Mouse (Mus musculus) hindbrain, postnatal 0 days (tissue): Measurements from ENCODE around the gene Itga9. TPM values are rescaled to one million over a fixed set of nuclear protein-coding genes. Genes with fewer than 3 reads are reported as not detected.

ENCODE experiments used
- ATAC-seq: fragments of 200-750 bp; cut with Nextera tagmentation; 2 replicates; pipeline ENCODE4 v1.8.0; 2017; ENCODE audit warnings: mild to moderate bottlenecking, moderate TSS enrichment, moderate library complexity
- DNase-seq: peaks from one replicate; pipeline ENCODE4 v3.0.0-alpha.2; 2015; ENCODE audit warnings: low spot score
- H3K27ac ChIP-seq: fragments of 300-500 bp; sonication (generic); 2 replicates; pipeline ENCODE4 v1.5.1; 2014; ENCODE audit warnings: mild to moderate bottlenecking
- H3K27me3 ChIP-seq: fragments of 300-500 bp; sonication (generic); 2 replicates; pipeline ENCODE4 v1.6.1; 2014; ENCODE audit warnings: low read length, mixed read lengths; ENCODE audit not compliant: insufficient read depth
- H3K36me3 ChIP-seq: fragments of 300-500 bp; sonication (generic); 2 replicates; pipeline ENCODE4 v1.6.1; 2014; ENCODE audit warnings: low read length, mixed read lengths; ENCODE audit not compliant: insufficient read depth
- H3K4me1 ChIP-seq: fragments of 300-500 bp; sonication (generic); 2 replicates; pipeline ENCODE4 v1.6.1; 2014; ENCODE audit warnings: antibody characterized with exemption, low read length, mixed read lengths; ENCODE audit not compliant: insufficient read depth
- H3K4me2 ChIP-seq: fragments of 300-500 bp; sonication (generic); 2 replicates; pipeline ENCODE4 v1.6.1; 2014; ENCODE audit warnings: low read depth, mild to moderate bottlenecking, low read length, moderate library complexity, mixed read lengths
- H3K4me3 ChIP-seq: fragments of 300-500 bp; sonication (generic); 2 replicates; pipeline ENCODE4 v1.5.1; 2014; ENCODE audit warnings: low read length
- H3K9ac ChIP-seq: fragments of 300-500 bp; sonication (generic); replicated peaks from 2 replicates; pipeline ENCODE4 v1.6.1; 2014; ENCODE audit warnings: mild to moderate bottlenecking, low read length, moderate library complexity, mixed read lengths
- H3K9me3 ChIP-seq: fragments of 300-500 bp; sonication (generic); 2 replicates; pipeline ENCODE4 v1.6.1; 2016; ENCODE audit warnings: low read length, mixed read lengths
- CTCF ChIP-seq: IDR thresholded peaks from 2 replicates; pipeline ENCODE4 v1.5.1; 2016; ENCODE audit warnings: antibody characterized with exemption, control low read depth, low read depth
- WGBS: fragments of 180-500 bp; shearing (Covaris S2); extraction: QIAGEN DNeasy Blood & Tissue Kit; methylation state at CpG from one replicate; pipeline ENCODE4 v1.1.7; 2014; 5-methylcytosine and 5-hydroxymethylcytosine counted together
- polyA plus RNA-seq: library from polyadenylated mRNA; unstranded; fragments of >200 nt; fragmentation: Nextera tagmentation; extraction: Ambion mirVana; gene quantifications from 2 replicates; pipeline ENCODE4 v1.2.1, GENCODE M21; 2015
- total RNA-seq: library from RNA; depleted of rRNA; stranded (reverse); fragments of >200 nt; gene quantifications from 2 replicates; pipeline ENCODE4 v1.2.3, GENCODE M21; 2014; rRNA removed

The Itga9 gene
- total RNA-seq = 4.4 and 6.0 TPM in 2 replicates
- polyA plus RNA-seq = 1.5 and 1.7 TPM in 2 replicates

- Histone ChIP-seq H3K4me3 (peak within 1 kb of the TSS; percentile 68), H3K4me1 (0 out of 2 replicates have a peak, but pooled peaks cover 3% of the 10 kb centered on the region), H3K36me3 (no peaks in the 10 kb centered on the region), H3K9ac (peak within 1 kb of the TSS; percentile 64), H3K9me3 (no peaks in the 10 kb centered on the region), H3K27me3 (peaks cover 3% of the 10 kb centered on the region; the same call in 1 of the 2 replicates), H3K27ac (no peak within 1 kb of the TSS), H3K4me2 (peak within 1 kb of the TSS; percentile 98)
- peak; percentile 87 for ATAC-seq
- peak; percentile 81 for DNase-seq
- WGBS = 9% methylated on average over 36 of the region's 42 CpGs
- peak; percentile 67 for TF ChIP-seq CTCF
Measured at GRCm38 (mm10) chr9:118606148-118606816, at the start of gene Itga9. Gene Itga9 (plus strand): TSS chr9:118606690.

GRCm38 (mm10) chr9:118556951-118557780, 49.3 kb upstream of the Itga9 start:
- ATAC-seq = peak; percentile 70
- 56% methylated on average over 24 of the region's 24 CpGs for WGBS

DNA sequence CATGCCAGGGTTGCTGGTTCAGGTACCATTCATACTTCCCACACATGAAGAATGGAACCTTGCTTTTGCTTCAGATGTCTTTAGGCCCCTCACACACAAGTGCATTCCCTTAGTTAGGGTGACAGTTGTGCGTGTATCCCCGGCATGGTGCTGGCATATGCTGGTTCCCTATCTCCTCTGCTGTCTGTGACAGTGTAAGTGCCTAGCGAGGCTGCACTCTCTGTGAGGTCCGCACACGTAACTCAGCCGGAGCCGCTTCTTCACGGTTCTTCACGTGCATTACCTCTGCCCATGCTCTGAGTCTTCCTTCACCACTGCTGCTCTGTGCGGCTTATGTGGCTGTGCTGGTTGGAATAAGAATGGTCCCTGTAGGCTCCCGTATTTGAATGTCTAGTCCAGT, 43.1 kb upstream of the Itga9 start:
- Histone ChIP-seq H3K4me1 (no peaks in the 10 kb centered on the region), H3K27me3 (no peaks in the 10 kb centered on the region), H3K27ac (no peak overlapping the region), H3K9ac (no peak overlapping the region), H3K4me3 (no peak overlapping the region), H3K36me3 (peaks cover 74% of the 10 kb centered on the region), H3K4me2 (no peak overlapping the region), H3K9me3 (no peaks in the 10 kb centered on the region)
- WGBS = 97% methylated on average over 11 of the region's 11 CpGs
- no peak for DNase-seq
- no peak for ATAC-seq
- TF ChIP-seq CTCF = no peak

More at GRCm38 (mm10) chr9:118556951-118557780, 49.3 kb upstream of the Itga9 start:
- no peak for TF ChIP-seq CTCF
- Histone ChIP-seq H3K27ac (peak overlapping the region; percentile 61), H3K9ac (no peak overlapping the region), H3K36me3 (peaks cover 55% of the 10 kb centered on the region), H3K9me3 (no peaks in the 10 kb centered on the region), H3K4me3 (no peak overlapping the region), H3K27me3 (no peaks in the 10 kb centered on the region), H3K4me1 (no peaks in the 10 kb centered on the region), H3K4me2 (no peak overlapping the region)
- peak; percentile 26 for DNase-seq

- WGBS = 91% methylated on average over 7 of the region's 7 CpGs
- H3K4me3 ChIP-seq = no peak overlapping the region
- DNase-seq (no peak), ATAC-seq (no peak)
- H3K9ac ChIP-seq = no peak overlapping the region
- no peak for TF ChIP-seq CTCF
- no peaks in the 10 kb centered on the region for H3K9me3 ChIP-seq
- H3K4me2 ChIP-seq = no peak overlapping the region
- no peak overlapping the region for H3K27ac ChIP-seq
- peaks cover 71% of the 10 kb centered on the region for H3K36me3 ChIP-seq
- H3K27me3 ChIP-seq = no peaks in the 10 kb centered on the region
- H3K4me1 ChIP-seq = no peaks in the 10 kb centered on the region
Measured at GRCm38 (mm10) chr9:118563866-118564265, 42.6 kb upstream of the Itga9 start.

DNA sequence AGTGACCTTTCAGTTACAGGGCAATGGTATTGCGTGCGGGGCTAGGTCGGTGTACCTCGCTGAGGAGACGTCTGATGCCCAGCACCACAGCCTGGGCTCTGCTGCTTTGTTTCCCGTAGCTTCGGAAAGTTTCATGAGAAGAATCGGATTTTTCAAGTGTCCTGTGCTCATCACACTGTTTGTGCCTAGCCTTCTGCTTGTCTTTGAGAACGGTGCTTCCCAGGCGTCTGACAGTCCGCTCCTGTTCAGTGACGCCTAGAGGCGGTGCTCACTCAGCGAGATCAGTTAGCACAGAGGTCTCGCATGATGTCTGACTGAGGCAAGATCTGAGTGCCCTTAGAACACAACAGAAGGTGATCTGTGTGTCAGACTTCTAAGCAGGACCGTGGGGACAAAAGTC, 41.8 kb upstream of the Itga9 start:
- WGBS = 92% methylated on average over 16 of the region's 16 CpGs
- Histone ChIP-seq H3K9ac (no peak overlapping the region), H3K4me3 (no peak overlapping the region), H3K27me3 (no peaks in the 10 kb centered on the region), H3K9me3 (no peaks in the 10 kb centered on the region), H3K4me1 (no peaks in the 10 kb centered on the region), H3K27ac (no peak overlapping the region), H3K36me3 (peaks cover 71% of the 10 kb centered on the region), H3K4me2 (no peak overlapping the region)
- no peak for TF ChIP-seq CTCF
- ATAC-seq = no peak
- no peak for DNase-seq

DNA sequence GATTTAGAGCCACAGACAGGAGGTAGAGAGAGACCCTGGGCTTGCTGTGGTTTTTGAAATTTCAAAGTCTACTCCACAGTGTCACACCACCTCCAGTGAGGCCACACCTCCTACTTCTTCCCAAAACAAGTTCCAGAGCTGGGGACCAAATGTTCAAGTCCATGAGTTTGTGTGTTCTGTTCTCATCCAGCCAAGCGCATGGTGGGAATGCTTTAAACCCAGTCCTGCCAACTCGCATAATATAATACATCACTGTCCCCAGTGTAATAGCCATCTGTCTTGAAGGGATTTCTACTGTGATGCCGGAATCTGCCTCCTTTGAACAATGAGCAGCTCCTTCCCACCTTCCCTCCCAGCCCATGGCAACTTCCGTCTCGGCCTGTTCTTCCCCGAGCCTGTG, 37.2 kb upstream of the Itga9 start:
- no peaks in the 10 kb centered on the region for H3K27me3 ChIP-seq
- no peak for DNase-seq
- TF ChIP-seq CTCF = no peak
- 72% methylated on average over 6 of the region's 6 CpGs for WGBS
- no peak overlapping the region for H3K4me3 ChIP-seq
- no peak overlapping the region for H3K9ac ChIP-seq
- H3K27ac ChIP-seq = no peak overlapping the region
- H3K4me2 ChIP-seq = no peak overlapping the region
- H3K36me3 ChIP-seq = peaks cover 59% of the 10 kb centered on the region
- no peak for ATAC-seq
- no peaks in the 10 kb centered on the region for H3K9me3 ChIP-seq
- no peaks in the 10 kb centered on the region for H3K4me1 ChIP-seq
